Mouse (Mus musculus): ENCODE results near the gene Prkn. TPM values are rescaled to one million over a fixed set of nuclear protein-coding genes. Genes with fewer than 3 reads are reported as not detected.

Prkn gene
- polyA plus RNA-seq, 1 experiment = not detected

DNA sequence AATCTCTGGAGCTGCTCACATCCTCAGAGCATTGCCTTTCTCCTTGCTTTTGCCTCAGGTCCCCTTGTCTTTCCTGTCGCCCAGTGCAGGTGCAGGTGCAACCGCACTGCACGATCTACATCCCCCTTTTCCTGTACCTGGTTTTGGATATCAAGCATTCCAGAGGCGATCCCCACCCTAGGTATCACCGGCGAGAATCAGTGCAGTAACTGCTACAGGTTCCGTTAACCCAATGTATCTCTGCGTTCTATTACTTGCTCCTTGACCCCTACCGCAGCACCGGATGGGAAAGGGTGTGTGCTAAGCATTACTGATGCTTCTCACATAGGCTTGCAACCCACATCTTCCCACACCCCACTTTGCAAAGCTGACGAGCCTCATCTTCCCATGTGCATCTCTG lies 370.8 kb downstream of the Prkn start:
- Histone ChIP-seq H3ac (ENCODE audit: control insufficient read depth, insufficient read length, low read depth) (no peak overlapping the region), H3K4me3 (ENCODE audit: insufficient read depth, poor library complexity, severe bottlenecking) (no peak overlapping the region), H3K79me2 (ENCODE audit: control insufficient read depth, insufficient read depth) (no peaks in the 10 kb centered on the region), H3K36me3 (ENCODE audit: control insufficient read depth, insufficient read depth) (no peaks in the 10 kb centered on the region), H3K79me3 (ENCODE audit: low read depth) (no peaks in the 10 kb centered on the region), H3K27me3 (ENCODE audit: control insufficient read depth, insufficient read depth, insufficient read length) (no peaks in the 10 kb centered on the region)
- no peak for TF ChIP-seq MYOG (IDR thresholded peaks at IDR 0.05; ENCODE audit: control insufficient read depth, extremely low read depth, insufficient read length)
- TF ChIP-seq CEBPB (IDR thresholded peaks at IDR 0.05; ENCODE audit: low read depth) = no peak
- TF ChIP-seq USF1 (IDR thresholded peaks at IDR 0.05; ENCODE audit: low read depth) = no peak
- no peak for TF ChIP-seq FOSL1 (IDR thresholded peaks at IDR 0.05; ENCODE audit: insufficient read depth, low read length, poor library complexity, severe bottlenecking)
- no peak for TF ChIP-seq MYOD1 (IDR thresholded peaks at IDR 0.05; ENCODE audit: control insufficient read depth, insufficient read length, low read depth)
- TF ChIP-seq MAX (IDR thresholded peaks at IDR 0.05) = no peak
- TF ChIP-seq CTCF (IDR thresholded peaks at IDR 0.05; ENCODE audit: control insufficient read depth, insufficient read depth, insufficient read length) = no peak

DNA sequence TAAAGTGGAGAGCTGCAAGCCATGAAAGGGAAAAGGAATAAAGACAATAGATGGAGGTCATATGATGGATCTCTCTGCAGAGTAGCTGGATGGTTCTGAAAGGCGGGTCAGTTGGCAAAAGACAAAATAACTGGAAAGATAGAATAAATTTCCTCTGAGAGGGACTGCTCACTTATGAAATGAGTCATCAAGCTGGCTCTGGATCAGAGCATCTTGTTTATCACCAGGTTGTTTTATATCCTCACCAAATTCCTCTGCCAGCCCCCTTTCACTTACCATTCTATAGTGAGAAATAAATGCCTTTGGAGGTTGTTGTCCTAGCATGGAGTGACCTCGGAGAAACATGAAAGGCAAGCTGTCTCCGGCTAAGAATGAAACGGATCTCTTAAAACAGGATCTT lies 371.4 kb downstream of the Prkn start:
- Histone ChIP-seq H3ac (ENCODE audit: control insufficient read depth, insufficient read length, low read depth) (no peak overlapping the region), H3K27me3 (ENCODE audit: control insufficient read depth, insufficient read depth, insufficient read length) (no peaks in the 10 kb centered on the region), H3K36me3 (ENCODE audit: control insufficient read depth, insufficient read depth) (no peaks in the 10 kb centered on the region), H3K4me3 (ENCODE audit: insufficient read depth, poor library complexity, severe bottlenecking) (no peak overlapping the region), H3K79me2 (ENCODE audit: control insufficient read depth, insufficient read depth) (no peaks in the 10 kb centered on the region), H3K79me3 (ENCODE audit: low read depth) (no peaks in the 10 kb centered on the region)
- no peak for TF ChIP-seq MAX (IDR thresholded peaks at IDR 0.05)
- TF ChIP-seq MYOG (IDR thresholded peaks at IDR 0.05; ENCODE audit: control insufficient read depth, extremely low read depth, insufficient read length) = no peak
- no peak for TF ChIP-seq FOSL1 (IDR thresholded peaks at IDR 0.05; ENCODE audit: insufficient read depth, low read length, poor library complexity, severe bottlenecking)
- no peak for TF ChIP-seq CEBPB (IDR thresholded peaks at IDR 0.05; ENCODE audit: low read depth)
- TF ChIP-seq USF1 (IDR thresholded peaks at IDR 0.05; ENCODE audit: low read depth) = no peak
- TF ChIP-seq CTCF (IDR thresholded peaks at IDR 0.05; ENCODE audit: control insufficient read depth, insufficient read depth, insufficient read length) = no peak
- TF ChIP-seq MYOD1 (IDR thresholded peaks at IDR 0.05; ENCODE audit: control insufficient read depth, insufficient read length, low read depth) = no peak

DNA sequence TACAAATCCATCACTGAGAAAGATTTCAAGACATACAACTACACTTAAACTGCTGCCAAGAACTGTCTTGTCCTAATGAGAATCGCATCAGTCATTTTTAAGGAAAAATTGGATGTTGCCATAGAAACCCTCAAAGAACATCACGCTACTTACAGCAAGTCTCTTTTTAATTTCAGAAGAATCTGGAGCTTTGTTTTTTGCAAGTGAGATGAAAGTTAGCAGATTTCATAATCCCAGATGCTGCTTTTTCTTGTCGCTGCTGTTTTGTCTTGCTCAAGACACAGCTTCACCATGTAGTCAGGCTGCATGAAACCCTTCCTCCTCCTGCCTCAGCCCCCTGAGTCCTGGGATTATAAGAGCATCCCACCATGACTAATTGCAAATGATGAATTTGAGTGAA lies 373.5 kb downstream of the Prkn start:
- no peak for TF ChIP-seq MAX (IDR thresholded peaks at IDR 0.05)
- TF ChIP-seq FOSL1 (IDR thresholded peaks at IDR 0.05; ENCODE audit: insufficient read depth, low read length, poor library complexity, severe bottlenecking) = no peak
- TF ChIP-seq MYOD1 (IDR thresholded peaks at IDR 0.05; ENCODE audit: control insufficient read depth, insufficient read length, low read depth) = no peak
- TF ChIP-seq MYOG (IDR thresholded peaks at IDR 0.05; ENCODE audit: control insufficient read depth, extremely low read depth, insufficient read length) = no peak
- TF ChIP-seq CEBPB (IDR thresholded peaks at IDR 0.05; ENCODE audit: low read depth) = no peak
- no peak for TF ChIP-seq CTCF (IDR thresholded peaks at IDR 0.05; ENCODE audit: control insufficient read depth, insufficient read depth, insufficient read length)
- TF ChIP-seq USF1 (IDR thresholded peaks at IDR 0.05; ENCODE audit: low read depth) = no peak
- Histone ChIP-seq H3K36me3 (ENCODE audit: control insufficient read depth, insufficient read depth) (no peaks in the 10 kb centered on the region), H3K4me3 (ENCODE audit: insufficient read depth, poor library complexity, severe bottlenecking) (no peak overlapping the region), H3K79me2 (ENCODE audit: control insufficient read depth, insufficient read depth) (no peaks in the 10 kb centered on the region), H3K79me3 (ENCODE audit: low read depth) (no peaks in the 10 kb centered on the region), H3ac (ENCODE audit: control insufficient read depth, insufficient read length, low read depth) (no peak overlapping the region), H3K27me3 (ENCODE audit: control insufficient read depth, insufficient read depth, insufficient read length) (no peaks in the 10 kb centered on the region)

DNA sequence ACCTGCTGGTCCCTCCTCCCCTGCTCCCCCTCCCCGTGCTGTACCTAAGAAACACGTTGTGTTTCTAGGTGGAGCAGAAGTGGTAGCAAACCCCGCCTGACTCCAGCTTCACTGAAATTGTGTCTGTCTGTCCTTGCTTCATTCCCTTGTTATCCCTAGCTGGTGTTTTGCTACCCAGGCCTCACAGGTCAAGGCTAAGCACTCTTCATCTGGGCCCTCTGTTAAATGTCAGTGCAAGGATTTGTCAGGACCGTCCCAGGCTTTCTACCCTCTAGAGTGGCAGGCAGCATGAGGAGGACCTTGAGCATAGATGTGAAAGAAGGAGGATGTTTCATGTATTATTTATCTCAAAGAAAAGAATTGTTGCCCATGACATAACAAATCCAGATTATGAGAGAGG lies 388.8 kb downstream of the Prkn start:
- no peaks in the 10 kb centered on the region for H3K79me2 ChIP-seq (ENCODE audit: control insufficient read depth, insufficient read depth)
- TF ChIP-seq MAX (IDR thresholded peaks at IDR 0.05) = no peak
- no peak for TF ChIP-seq FOSL1 (IDR thresholded peaks at IDR 0.05; ENCODE audit: insufficient read depth, low read length, poor library complexity, severe bottlenecking)
- no peak for TF ChIP-seq CEBPB (IDR thresholded peaks at IDR 0.05; ENCODE audit: low read depth)
- no peak for TF ChIP-seq MYOG (IDR thresholded peaks at IDR 0.05; ENCODE audit: control insufficient read depth, extremely low read depth, insufficient read length)
- no peak for TF ChIP-seq USF1 (IDR thresholded peaks at IDR 0.05; ENCODE audit: low read depth)
- no peak for TF ChIP-seq MYOD1 (IDR thresholded peaks at IDR 0.05; ENCODE audit: control insufficient read depth, insufficient read length, low read depth)
- no peak for TF ChIP-seq CTCF (IDR thresholded peaks at IDR 0.05; ENCODE audit: control insufficient read depth, insufficient read depth, insufficient read length)
- no peak overlapping the region for H3K4me3 ChIP-seq (ENCODE audit: insufficient read depth, poor library complexity, severe bottlenecking)
- no peak overlapping the region for H3ac ChIP-seq (ENCODE audit: control insufficient read depth, insufficient read length, low read depth)
- H3K79me3 ChIP-seq (ENCODE audit: low read depth) = no peaks in the 10 kb centered on the region
- no peaks in the 10 kb centered on the region for H3K36me3 ChIP-seq (ENCODE audit: control insufficient read depth, insufficient read depth)
- no peaks in the 10 kb centered on the region for H3K27me3 ChIP-seq (ENCODE audit: control insufficient read depth, insufficient read depth, insufficient read length)

DNA sequence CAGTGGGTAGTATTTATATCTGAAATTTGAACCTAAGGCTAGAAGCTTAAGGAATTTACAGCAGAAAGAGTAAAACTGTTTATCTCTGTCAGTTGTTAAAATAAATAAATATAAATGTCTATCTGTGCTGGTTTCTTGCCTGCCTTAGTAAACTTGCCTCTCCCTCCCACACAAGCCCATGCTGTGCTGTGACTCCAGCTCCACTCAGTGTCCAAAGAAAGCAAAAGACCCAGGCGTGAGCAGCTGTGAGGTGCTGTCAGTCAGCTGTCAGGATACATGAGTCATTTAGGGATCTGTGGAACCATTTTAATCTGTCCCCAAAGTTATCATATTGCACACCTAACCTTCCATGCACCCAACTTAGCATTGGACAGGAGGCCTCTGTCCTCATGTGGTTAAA lies 389.2 kb downstream of the Prkn start:
- no peak for TF ChIP-seq CTCF (IDR thresholded peaks at IDR 0.05; ENCODE audit: control insufficient read depth, insufficient read depth, insufficient read length)
- TF ChIP-seq MYOD1 (IDR thresholded peaks at IDR 0.05; ENCODE audit: control insufficient read depth, insufficient read length, low read depth) = peak; percentile 94
- no peak for TF ChIP-seq MAX (IDR thresholded peaks at IDR 0.05)
- TF ChIP-seq FOSL1 (IDR thresholded peaks at IDR 0.05; ENCODE audit: insufficient read depth, low read length, poor library complexity, severe bottlenecking) = no peak
- TF ChIP-seq CEBPB (IDR thresholded peaks at IDR 0.05; ENCODE audit: low read depth) = no peak

More for the DNA sequence above, 389.2 kb downstream of the Prkn start:
- Histone ChIP-seq H3K79me3 (ENCODE audit: low read depth) (no peaks in the 10 kb centered on the region), H3K36me3 (ENCODE audit: control insufficient read depth, insufficient read depth) (no peaks in the 10 kb centered on the region), H3ac (ENCODE audit: control insufficient read depth, insufficient read length, low read depth) (no peak overlapping the region), H3K27me3 (ENCODE audit: control insufficient read depth, insufficient read depth, insufficient read length) (no peaks in the 10 kb centered on the region), H3K4me3 (ENCODE audit: insufficient read depth, poor library complexity, severe bottlenecking) (no peak overlapping the region), H3K79me2 (ENCODE audit: control insufficient read depth, insufficient read depth) (no peaks in the 10 kb centered on the region)
